Mouse (Mus musculus): ENCODE results near the gene Ifrd2.
A peak's percentile ranks its signal among the peaks of the same experiment; 100 is the strongest.

Ifrd2 gene

DNA sequence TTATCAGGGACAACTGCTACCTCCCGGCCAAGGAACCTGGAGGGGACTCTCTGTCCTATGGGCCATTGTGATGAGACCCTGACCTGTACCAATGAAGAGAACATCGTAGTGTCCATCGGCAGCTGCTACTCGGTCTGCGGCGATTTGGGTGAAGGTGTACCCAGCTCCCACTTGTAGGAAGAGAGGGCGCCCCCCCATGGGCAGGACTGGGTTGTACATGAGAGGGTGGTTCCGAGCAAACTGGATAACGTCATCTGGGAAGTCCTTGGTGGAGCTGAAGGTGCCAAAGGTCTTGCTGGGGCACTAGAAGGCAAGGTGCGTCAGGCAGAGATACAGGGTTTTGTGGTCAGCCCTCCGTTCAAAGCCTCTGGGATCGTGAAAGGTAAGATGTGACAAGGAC is 13.3 kb downstream of the Ifrd2 start:
- DNase-seq: no peak

GRCm38 (mm10) chr9:107601275-107601674 is 13.8 kb downstream of the Ifrd2 start:
- DNase-seq: no peak

DNA sequence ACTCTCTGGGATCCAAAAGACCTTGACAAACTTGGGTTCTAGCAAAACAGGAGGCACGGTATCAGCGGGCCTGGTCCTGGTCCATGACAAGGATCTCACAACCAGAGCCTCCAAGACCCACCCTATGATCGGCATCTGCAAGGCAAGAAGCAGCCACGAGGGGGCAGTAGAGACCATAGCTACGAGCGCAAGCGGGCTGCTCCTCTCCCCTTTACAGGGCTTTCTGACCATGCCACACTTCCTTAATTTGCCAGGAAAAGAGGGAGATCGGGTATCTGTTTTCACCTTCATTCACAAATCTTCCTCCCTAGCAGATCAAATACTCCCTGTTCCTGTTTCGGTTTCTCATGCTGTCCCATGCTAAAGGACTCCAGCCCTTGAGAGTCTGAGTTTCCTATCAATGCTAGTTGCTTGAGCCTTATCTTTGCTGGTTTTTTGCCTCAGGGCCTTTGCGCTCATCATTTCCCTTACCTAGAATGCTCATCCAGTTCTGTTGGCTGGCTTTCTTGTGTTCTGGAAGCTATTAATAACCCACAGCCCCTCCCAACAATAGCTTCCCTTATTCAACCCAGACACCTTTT is 14.7 kb downstream of the Ifrd2 start:
- DNase-seq: peak; percentile 86

DNA sequence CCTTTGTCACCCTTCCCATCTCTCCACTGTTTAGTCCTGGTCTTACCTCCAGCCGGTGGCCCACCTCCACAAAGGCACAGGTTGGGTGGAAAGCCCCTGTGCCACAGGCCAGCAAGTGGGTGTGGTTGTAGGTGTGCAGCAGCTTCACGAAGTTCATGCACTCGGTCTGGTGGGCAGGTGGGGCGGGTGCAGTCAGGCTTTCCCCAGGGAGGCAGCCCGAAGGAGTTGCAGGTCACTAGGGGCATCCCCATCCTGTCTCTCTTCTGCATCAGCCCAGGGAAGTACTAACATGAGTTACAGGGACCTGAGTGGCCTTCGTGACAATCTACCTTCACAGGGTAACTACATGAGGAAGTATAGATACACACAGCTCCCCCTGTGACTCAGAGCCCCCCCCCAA is 15.8 kb downstream of the Ifrd2 start:
- no peak for DNase-seq

DNA sequence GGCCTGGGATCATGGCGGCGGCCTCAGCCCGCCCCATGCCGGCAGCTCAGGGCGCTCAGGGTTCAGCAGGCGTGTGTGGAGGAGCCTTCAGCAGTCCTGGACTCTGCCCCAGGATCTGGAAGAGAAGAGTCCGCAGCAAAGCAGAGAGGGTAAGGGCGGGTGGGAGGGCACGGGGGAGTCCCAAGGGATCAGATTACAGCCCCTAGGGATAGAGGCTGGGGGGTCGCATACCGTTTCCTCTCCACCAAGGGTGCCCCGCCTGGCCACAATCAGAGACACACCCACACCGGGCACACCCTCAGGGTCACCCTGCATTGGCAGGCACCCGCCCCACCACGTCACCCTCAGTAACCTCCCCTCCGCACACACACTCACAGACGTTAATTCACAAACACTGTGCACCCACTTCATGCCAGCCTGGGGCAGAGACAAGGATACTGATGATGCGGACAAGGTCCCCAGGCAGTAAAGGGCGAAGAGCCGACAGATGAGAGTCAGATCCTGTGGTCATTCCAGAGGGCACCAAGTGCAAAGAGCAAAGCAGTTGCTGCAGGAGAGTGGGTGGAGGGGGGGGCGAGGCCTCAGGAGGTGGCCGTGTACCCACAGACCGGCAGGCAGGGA is 17.7 kb downstream of the Ifrd2 start:
- DNase-seq: no peak

- DNase-seq: no peak
Observed at GRCm38 (mm10) chr9:107606591-107606990, 19.1 kb downstream of the Ifrd2 start.

GRCm38 (mm10) chr9:107607036-107607435 is 19.6 kb downstream of the Ifrd2 start:
- DNase-seq: no peak

DNA sequence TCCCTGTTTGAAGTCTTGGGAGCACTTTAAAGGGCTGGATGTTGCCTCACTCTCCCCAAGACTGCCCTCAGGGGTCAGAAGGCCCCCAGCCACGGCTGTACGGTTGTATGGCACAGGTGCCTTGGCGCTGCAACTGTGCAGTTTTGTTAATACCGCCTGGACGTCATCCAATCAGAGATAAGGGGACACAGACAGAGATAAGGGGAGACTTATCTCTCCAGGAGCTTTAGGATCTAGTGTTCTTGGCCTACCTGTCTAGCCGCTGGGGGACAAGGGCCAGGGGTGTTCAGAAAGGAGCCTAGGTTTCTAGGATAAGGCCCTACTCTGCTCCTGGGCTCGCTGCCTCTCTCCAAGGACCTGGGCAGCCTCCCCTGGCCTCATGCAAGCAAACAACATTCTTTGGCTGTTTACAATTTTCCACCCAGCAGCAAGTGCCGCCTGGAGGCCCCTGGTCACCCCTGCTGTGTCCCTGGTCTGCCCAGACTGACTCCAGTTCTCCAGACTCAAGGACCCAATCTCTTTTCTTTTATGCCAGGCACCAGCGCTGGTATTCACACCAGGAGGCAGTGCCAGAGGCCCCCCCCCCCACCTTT is 20.3 kb downstream of the Ifrd2 start:
- DNase-seq: no peak

DNA sequence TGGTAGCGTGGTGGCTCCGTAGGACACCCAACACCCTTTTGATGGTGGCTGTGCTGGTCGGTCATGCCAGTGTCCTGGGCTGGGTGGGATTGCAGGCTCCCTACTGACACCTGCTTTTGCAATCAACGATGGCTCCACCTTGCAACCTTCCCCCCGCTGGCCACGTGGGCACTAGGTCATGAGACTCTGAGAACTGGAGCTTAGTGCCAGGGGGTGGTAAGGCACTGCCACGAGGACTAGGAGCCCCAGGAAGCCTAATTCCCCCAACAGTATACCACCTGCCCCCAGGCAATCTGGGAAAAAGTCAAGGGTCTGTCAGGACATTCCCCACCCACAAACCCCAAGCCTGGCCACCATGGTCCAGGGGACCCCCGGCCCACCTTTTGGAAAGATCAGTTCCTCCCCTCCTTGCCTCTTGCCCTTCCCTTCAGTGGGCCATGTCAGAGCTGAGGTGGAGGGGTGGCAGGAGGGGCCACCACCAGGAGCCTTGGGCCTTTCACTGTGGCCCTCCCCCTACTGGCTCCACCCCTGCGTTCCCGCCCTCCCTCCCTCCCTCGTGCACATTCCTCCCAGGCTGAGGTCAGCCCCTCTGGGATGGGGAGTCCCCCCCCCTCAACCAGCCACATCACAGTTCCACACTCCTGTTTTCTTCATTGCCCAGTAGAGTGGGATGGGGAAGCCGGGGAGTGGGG is 21.4 kb downstream of the Ifrd2 start, which contains the start of gene Sema3b:
Sema3b (minus strand) TSS at position 489 of the 692 bp plus-strand sequence.
- DNase-seq: no peak

GRCm38 (mm10) chr9:107609433-107609830 is 22.0 kb downstream of the Ifrd2 start:
- DNase-seq: no peak

DNA sequence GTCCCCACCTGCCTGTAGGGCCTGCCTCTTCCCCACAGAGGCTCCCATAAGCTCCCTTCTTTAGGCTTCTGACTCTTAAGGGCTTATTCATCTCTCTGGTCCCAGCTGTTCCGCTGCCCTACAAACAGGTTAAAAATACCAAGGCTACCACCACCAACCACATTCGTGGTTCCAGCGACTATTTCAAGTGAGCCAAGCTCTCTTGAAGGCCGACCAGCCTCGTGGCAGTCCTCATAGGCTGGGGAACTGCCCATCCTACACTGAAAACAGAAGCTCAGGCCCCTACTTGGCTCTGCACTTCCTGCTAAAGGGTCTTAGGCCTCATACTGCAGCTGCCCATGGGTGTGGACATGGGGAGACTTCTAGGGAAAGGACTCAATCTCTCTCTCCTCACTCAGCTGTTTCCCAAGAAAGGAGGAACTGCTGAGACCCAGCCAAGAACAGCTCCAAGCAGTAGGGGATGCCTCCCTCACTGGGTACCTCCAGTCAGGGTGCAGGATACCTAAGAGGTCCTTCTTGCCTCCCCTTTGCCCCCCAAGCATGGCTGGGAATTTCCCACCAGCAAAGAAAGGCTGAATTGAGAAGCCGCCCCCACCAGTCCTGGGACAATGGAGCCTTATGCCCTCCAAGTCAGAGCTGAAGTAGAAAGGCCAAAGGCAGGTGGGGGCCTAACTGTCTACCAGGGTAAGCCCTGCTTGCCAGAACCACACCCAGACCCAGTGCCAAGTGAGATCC is 24.2 kb downstream of the Ifrd2 start:
- no peak for DNase-seq

DNA sequence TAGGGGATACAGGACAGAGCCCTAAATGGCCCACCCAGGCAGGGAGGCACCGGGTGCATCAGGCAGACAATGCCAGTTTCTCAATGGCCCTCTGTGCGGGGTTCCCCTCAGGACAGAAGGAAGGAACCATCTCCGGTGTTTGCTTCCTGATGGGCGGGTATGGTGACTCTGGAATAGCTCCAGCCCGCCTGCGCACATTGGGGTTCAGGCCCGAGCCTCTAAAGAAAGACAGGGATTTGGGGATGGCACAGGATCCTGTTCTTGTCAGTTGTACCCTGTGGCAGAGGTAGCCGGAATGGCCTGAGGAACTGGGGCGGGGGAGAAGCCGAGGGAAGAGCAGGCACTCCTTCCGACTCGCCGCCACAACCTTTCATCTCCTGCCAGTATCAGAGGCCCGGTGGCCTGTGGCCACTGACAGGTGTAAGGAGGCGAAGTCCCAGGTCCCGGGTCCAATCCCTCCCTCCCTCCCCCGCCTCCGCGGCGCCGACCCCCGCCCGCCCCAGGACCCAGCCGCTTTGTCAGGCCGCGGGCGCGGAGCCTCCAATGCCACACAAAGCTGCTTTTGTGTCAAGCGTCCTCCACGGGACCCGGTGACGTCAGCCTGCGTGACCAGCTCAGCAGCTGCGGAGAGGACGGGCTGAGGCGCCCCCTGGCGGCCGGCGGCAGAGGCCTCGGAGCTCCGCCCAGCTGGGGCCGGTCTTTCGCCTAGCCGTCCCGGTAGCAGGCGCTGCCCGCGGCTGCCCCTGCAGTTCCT is 24.9 kb downstream of the Ifrd2 start:
- DNase-seq: peak; percentile 99

DNA sequence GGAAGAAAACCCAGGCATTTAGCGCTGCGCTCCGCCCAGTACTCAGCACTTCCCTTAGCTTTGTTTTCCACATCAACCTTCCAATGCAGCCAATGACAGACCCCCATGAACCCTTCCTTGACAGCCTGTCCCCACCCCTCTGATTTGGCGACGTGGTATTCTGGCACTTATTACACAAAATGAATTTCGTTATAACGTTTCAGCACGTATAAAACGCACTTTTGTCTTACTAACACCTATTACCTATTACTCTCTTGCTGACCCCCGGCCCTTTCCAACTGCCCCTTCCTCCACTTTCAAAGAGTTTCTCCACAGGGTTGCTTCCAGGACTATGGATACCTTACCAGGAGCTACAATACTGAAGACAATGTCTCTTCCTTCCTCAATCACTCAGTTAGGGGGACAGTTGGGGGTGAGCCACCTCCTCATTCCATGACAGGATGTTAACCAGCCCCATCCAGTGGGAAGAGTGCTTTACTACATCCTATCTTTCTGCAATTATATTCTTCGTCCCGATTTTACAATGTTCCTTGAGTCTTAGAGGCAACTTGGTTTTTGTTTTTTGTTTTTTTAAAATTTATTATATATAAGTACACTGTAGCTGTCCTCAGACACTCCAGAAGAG is 25.6 kb downstream of the Ifrd2 start:
- DNase-seq: no peak

GRCm38 (mm10) chr9:107615035-107615434 is 27.6 kb downstream of the Ifrd2 start:
- DNase-seq: no peak

DNA sequence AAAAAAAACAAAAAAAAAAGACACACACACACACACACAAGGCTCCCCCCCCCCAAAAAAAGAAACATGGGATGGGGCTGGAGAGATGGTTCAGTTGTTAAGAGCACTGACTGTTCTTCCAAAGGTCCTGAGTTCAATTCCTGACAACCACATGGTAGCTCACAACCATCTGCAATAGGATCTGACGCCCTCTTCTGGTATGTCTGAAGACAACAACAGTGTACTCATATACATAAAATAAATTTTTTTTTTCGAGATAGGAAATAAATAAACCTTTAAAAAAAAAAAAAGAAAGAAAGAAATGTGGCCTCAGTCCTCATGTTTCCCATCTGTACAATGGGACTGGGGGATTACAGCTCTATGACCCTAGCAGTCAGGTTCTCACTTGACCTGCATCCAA is 30.0 kb downstream of the Ifrd2 start:
- no peak for DNase-seq

- DNase-seq: no peak
Observed at GRCm38 (mm10) chr9:107618098-107618497, 30.7 kb downstream of the Ifrd2 start.

DNA sequence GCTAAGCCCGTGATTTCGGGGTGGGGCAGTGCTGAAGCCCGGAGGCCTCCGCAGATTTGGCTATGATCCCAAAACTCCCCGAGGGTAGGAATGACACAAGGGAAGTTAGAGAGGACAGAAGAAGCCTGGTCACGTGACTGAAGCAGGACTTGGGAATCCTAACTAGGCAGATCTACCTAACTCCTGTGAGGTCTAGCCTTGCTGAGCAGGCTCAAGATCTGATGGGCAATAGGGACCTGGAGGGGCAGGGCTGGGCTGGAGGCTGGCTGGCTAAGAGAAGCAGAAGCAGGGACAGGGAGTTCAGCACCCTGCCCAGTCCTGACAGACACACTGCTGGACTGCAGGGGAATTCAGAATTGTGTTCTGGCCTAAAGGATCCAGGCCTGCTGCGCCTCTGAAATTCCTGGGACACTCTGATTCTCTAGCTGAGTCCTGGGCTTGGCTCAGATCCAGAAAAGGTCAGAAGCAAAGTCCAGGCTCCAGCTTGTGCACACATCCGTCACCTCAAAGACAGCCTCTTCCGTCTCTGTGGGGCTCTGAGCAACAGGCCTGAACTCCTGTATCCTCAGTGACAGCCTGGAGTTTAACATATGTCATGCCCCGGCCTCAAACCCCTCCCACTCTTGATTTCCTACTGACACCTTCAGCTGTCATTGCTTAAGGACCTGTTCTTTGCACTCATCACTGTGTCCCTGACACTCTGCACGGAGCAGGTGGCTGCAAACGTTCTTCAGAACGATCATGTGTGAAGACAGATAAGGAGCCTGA is 31.5 kb downstream of the Ifrd2 start:
- no peak for DNase-seq

- DNase-seq: no peak
Observed at GRCm38 (mm10) chr9:107619546-107619879, 32.1 kb downstream of the Ifrd2 start.

- no peak for DNase-seq
Observed at GRCm38 (mm10) chr9:107620954-107621353, 33.5 kb downstream of the Ifrd2 start.

GRCm38 (mm10) chr9:107624539-107624938 is 37.1 kb downstream of the Ifrd2 start:
- no peak for DNase-seq

GRCm38 (mm10) chr9:107624951-107625350 is 37.5 kb downstream of the Ifrd2 start:
- no peak for DNase-seq

Measured in right cerebral cortex, postnatal 25 days (tissue).